28 mouse cellular contexts compared by ENCODE assay signal in genomic region chr13:54251541-54252225, GRCm38 (mm10). TPM values are rescaled to one million over a fixed set of nuclear protein-coding genes. Genes with fewer than 3 reads are reported as not detected.
A peak's percentile ranks its signal among the peaks of the same experiment; 100 is the strongest.
DNase-seq lines count a peak whose midpoint lies in the region; ATAC-seq and TF ChIP-seq lines count a peak whose summit lies in the region.
"Had no signal": no experiment of that assay in that cellular context is flagged by ENCODE, and none has a peak within 500 bp of the region (broad histone marks: within the 10 kb centered on the region; RNA-seq: fewer than 3 reads in every experiment).

No protein-coding gene starts in this region.

- DNase-seq in cerebellum, adult 9-10 months = peak; percentile 45
- DNase-seq in cerebellum, adult 9-11 months = no peak
- peak; percentile 28 to 42 for DNase-seq in cerebellum, postnatal 25 days
- DNase-seq in cerebellum, adult 11 months = no peak
- peak; percentile 88 for DNase-seq in left cerebral cortex, postnatal 4 days
- DNase-seq in left cerebral cortex, adult 9 months (ENCODE audit: low spot score in 2 of 2) = no peak
- peak; percentile 65 for DNase-seq in midbrain, postnatal 0 days (ENCODE audit: low spot score)
- no peak for DNase-seq in midbrain, embryonic 14.5 days
- DNase-seq: adrenal gland, postnatal 10 days; adrenal gland, postnatal 36 days; B cell, adult 2 months; gastrocnemius, postnatal 10 days; gastrocnemius, postnatal 36 days; heart, adult 2 months; heart, postnatal 14 days; heart, postnatal 4 days; kidney, adult 11 months had no signal

- no peaks in the 10 kb centered on the region for H3K27me3 ChIP-seq in midbrain, postnatal 0 days (ENCODE audit: insufficient read depth, low read length)
- H3K27me3 ChIP-seq in midbrain, embryonic 14.5 days (ENCODE audit: control insufficient read depth, insufficient read depth, low read length) = no peaks in the 10 kb centered on the region
- H3K27me3 ChIP-seq: embryonic facial prominence, embryonic 12.5 days; forebrain, embryonic 13.5 days; hindbrain, embryonic 15.5 days; intestine, embryonic 15.5 days had no signal

- no peak overlapping the region for H3K27ac ChIP-seq in midbrain, postnatal 0 days (ENCODE audit: low read depth, low read length)
- H3K27ac ChIP-seq in midbrain, embryonic 14.5 days (replicated peaks; ENCODE audit: low read depth, low read length) = no peak overlapping the region
- H3K27ac ChIP-seq: embryonic facial prominence, embryonic 12.5 days; embryonic facial prominence, embryonic 15.5 days; forebrain, embryonic 13.5 days; heart, adult 2 months; heart, embryonic 10.5 days; heart, embryonic 13.5 days; hindbrain, embryonic 15.5 days; intestine, embryonic 15.5 days had no signal

- no peaks in the 10 kb centered on the region for H3K36me3 ChIP-seq in midbrain, postnatal 0 days (ENCODE audit: insufficient read depth, low read length)
- no peaks in the 10 kb centered on the region for H3K36me3 ChIP-seq in midbrain, embryonic 14.5 days (ENCODE audit: control insufficient read depth, insufficient read depth, low read length)
- H3K36me3 ChIP-seq: embryonic facial prominence, embryonic 12.5 days; embryonic facial prominence, embryonic 15.5 days; G1E; heart, embryonic 10.5 days; heart, embryonic 13.5 days; hindbrain, embryonic 15.5 days; intestine, embryonic 15.5 days had no signal

- H3K4me2 ChIP-seq in midbrain, postnatal 0 days (ENCODE audit: low read depth, low read length, poor library complexity, severe bottlenecking) = no peak overlapping the region
- no peak overlapping the region for H3K4me2 ChIP-seq in midbrain, embryonic 14.5 days (ENCODE audit: low read length)
- H3K4me2 ChIP-seq: embryonic facial prominence, embryonic 12.5 days; embryonic facial prominence, embryonic 15.5 days; forebrain, embryonic 13.5 days; heart, embryonic 13.5 days; hindbrain, embryonic 15.5 days; intestine, embryonic 15.5 days had no signal

- 77% methylated on average over 11 of the region's 11 CpGs for WGBS in midbrain, postnatal 0 days
- WGBS in midbrain, embryonic 14.5 days = 72% methylated on average over 11 of the region's 11 CpGs

- H3K4me1 ChIP-seq in midbrain, postnatal 0 days (ENCODE audit: insufficient read depth, low read length) = peaks cover 3% of the 10 kb centered on the region; the same call in 1 of the 2 replicates
- peaks cover 28% of the 10 kb centered on the region for H3K4me1 ChIP-seq in midbrain, embryonic 14.5 days (ENCODE audit: control insufficient read depth, insufficient read depth, low read length)

- H3K9ac ChIP-seq in midbrain, postnatal 0 days (replicated peaks; ENCODE audit: low read length, poor library complexity, severe bottlenecking) = no peak overlapping the region
- H3K9ac ChIP-seq in midbrain, embryonic 14.5 days (replicated peaks; ENCODE audit: low read length) = no peak overlapping the region
- H3K9ac ChIP-seq: embryonic facial prominence, embryonic 12.5 days; embryonic facial prominence, embryonic 15.5 days; forebrain, embryonic 13.5 days; heart, embryonic 13.5 days; hindbrain, embryonic 15.5 days; intestine, embryonic 15.5 days had no signal

- no peaks in the 10 kb centered on the region for H3K9me3 ChIP-seq in midbrain, postnatal 0 days (ENCODE audit: low read length)
- H3K9me3 ChIP-seq in midbrain, embryonic 14.5 days (ENCODE audit: control insufficient read depth, low read length) = no peaks in the 10 kb centered on the region
- H3K9me3 ChIP-seq: embryonic facial prominence, embryonic 12.5 days; embryonic facial prominence, embryonic 15.5 days; forebrain, embryonic 13.5 days; heart, embryonic 10.5 days; heart, embryonic 13.5 days; hindbrain, embryonic 15.5 days; intestine, embryonic 15.5 days had no signal

- no peak overlapping the region for H3K4me3 ChIP-seq in midbrain, postnatal 0 days (ENCODE audit: low read depth, low read length)
- no peak overlapping the region for H3K4me3 ChIP-seq in midbrain, embryonic 14.5 days (replicated peaks; ENCODE audit: low read depth, low read length)
- H3K4me3 ChIP-seq: embryonic facial prominence, embryonic 12.5 days; embryonic facial prominence, embryonic 15.5 days; forebrain, embryonic 13.5 days; heart, adult 2 months; heart, embryonic 10.5 days; heart, embryonic 13.5 days; hindbrain, embryonic 15.5 days; intestine, embryonic 15.5 days had no signal

- no peak for ATAC-seq in midbrain, postnatal 0 days (ENCODE audit: low FRiP score)
- no peak for ATAC-seq in midbrain, embryonic 14.5 days (ENCODE audit: low FRiP score, low TSS enrichment)
- ATAC-seq: forebrain, embryonic 13.5 days; forebrain, embryonic 16.5 days; intestine, embryonic 15.5 days; Patski had no signal

- TF ChIP-seq CTCF in midbrain, postnatal 0 days (IDR thresholded peaks at IDR 0.05) = no peak

- intact Hi-C loops in left cerebral cortex, postnatal 4 days (cut with DNase I) = no loop called here

RNA-seq across cellular contexts. Expression of gene Hrh2, which starts 59.8 kb away (rescaled TPM):
- total RNA-seq in left cerebral cortex, postnatal 4 days (2021) = 1 to 10 TPM; 3.9 to 4.1 TPM
- total RNA-seq in midbrain, postnatal 0 days (2014; rRNA removed) = 2.0 and 2.3 TPM in 2 replicates
- 1.2 and 1.5 TPM in 2 replicates for polyA plus RNA-seq in midbrain, postnatal 0 days (2015; fragmentation: Nextera tagmentation; extraction: Ambion mirVana)
- 0.63 and 0.78 TPM in 2 replicates for polyA plus RNA-seq in midbrain, embryonic 14.5 days (2014; fragmentation: Nextera tagmentation; extraction: Ambion mirVana)
- polyA plus RNA-seq: G1E; hindbrain, embryonic 11.5 days; Patski had no signal

Comparison
In these comparisons a context has a peak if more than half of its experiments do, and no peak if none do; other contexts are left out.
1. DNase-seq: peak in cerebellum, adult 9-10 months (single experiment), cerebellum, postnatal 25 days (2 of 2), left cerebral cortex, postnatal 4 days (single experiment) and midbrain, postnatal 0 days (single experiment); none in cerebellum, adult 9-11 months (single experiment), cerebellum, adult 11 months (single experiment), left cerebral cortex, adult 9 months (0 of 2) and midbrain, embryonic 14.5 days (single experiment).